ENCODE assay signal across 14 mouse cellular contexts in the genomic region with DNA sequence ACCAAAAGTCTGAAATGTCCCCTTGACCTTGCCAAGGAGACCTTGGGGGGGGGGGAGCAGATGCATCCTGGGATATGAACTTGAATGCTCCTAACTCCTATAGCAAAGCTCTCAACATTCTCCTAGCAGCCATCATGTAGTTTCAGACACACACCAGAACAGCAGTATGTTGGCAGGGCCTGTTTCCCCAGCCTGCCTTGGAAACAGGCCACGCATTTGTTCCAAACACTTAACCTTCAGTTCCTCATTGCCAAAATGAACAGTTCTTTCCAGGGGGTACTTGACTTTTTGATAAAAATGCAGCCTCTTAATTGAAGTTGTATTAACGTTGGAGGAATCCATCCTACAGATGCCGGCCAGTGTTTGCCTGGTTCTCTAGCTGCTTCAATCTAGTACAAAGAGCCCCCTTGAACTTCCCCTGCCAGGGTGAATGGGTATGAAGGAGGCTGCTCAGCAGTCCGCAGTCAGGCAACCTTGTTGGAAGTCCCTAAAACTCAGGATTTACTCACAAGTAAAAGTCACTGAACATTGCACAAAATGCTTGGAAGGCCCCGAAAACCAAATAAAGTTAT. TPM values are rescaled to one million over a fixed set of nuclear protein-coding genes. Genes with fewer than 3 reads are reported as not detected.
A peak's percentile ranks its signal among the peaks of the same experiment; 100 is the strongest.
DNase-seq lines count a peak whose midpoint lies in the region; ATAC-seq and TF ChIP-seq lines count a peak whose summit lies in the region.
"Had no signal": no experiment of that assay in that cellular context is flagged by ENCODE, and none has a peak within 500 bp of the region (broad histone marks: within the 10 kb centered on the region; RNA-seq: fewer than 3 reads in every experiment).

No protein-coding gene starts in this region.

- H3K4me1 ChIP-seq in hindbrain, postnatal 0 days (ENCODE audit: insufficient read depth, low read length), result no peaks in the 10 kb centered on the region
- H3K4me1 ChIP-seq in hindbrain, embryonic 11.5 days (replicated peaks; ENCODE audit: control insufficient read depth, insufficient read depth, low read length), result no peaks in the 10 kb centered on the region

- H3K36me3 ChIP-seq in hindbrain, postnatal 0 days (ENCODE audit: insufficient read depth, low read length), result no peaks in the 10 kb centered on the region
- H3K36me3 ChIP-seq in hindbrain, embryonic 11.5 days (ENCODE audit: control insufficient read depth, insufficient read depth, low read length), result no peaks in the 10 kb centered on the region

- peak; percentile 37 for DNase-seq in adrenal gland, postnatal 14 days
- DNase-seq in adrenal gland, adult 2 months, result no peak
- peak; percentile 78 for DNase-seq in hindbrain, postnatal 0 days (ENCODE audit: low spot score)
- DNase-seq in hindbrain, embryonic 11.5 days (ENCODE audit: low spot score), result no peak
- DNase-seq in NIH3T3 (ENCODE audit: low read depth), result peak; percentile 36
- peak; percentile 28 to 45 for DNase-seq in kidney, postnatal 25 days
- no peak for DNase-seq in spleen, postnatal 4 days (ENCODE audit: low spot score in 2 of 2)
- DNase-seq in c-Kit-positive CD71-positive TER-119-positive erythroid progenitor cells, embryonic 14.5 days (ENCODE audit: low spot score), result no peak
- DNase-seq: thymus, postnatal 25 days had no signal

- no peaks in the 10 kb centered on the region for H3K27me3 ChIP-seq in hindbrain, postnatal 0 days (ENCODE audit: insufficient read depth, low read length)
- no peaks in the 10 kb centered on the region for H3K27me3 ChIP-seq in hindbrain, embryonic 11.5 days (ENCODE audit: control insufficient read depth, insufficient read depth, low read length)

- H3K9ac ChIP-seq in hindbrain, postnatal 0 days (replicated peaks; ENCODE audit: low read length), result no peak overlapping the region
- H3K9ac ChIP-seq in hindbrain, embryonic 11.5 days (ENCODE audit: low read depth, low read length), result no peak overlapping the region

- no peak overlapping the region for H3K27ac ChIP-seq in hindbrain, postnatal 0 days
- no peak overlapping the region for H3K27ac ChIP-seq in hindbrain, embryonic 11.5 days (ENCODE audit: low read depth, low read length)

- 46% methylated on average over 5 of the region's 5 CpGs for WGBS in hindbrain, postnatal 0 days
- 87% methylated on average over 5 of the region's 5 CpGs for WGBS in hindbrain, embryonic 11.5 days

- TF ChIP-seq CTCF in hindbrain, postnatal 0 days (IDR thresholded peaks at IDR 0.05; ENCODE audit: low read depth), result no peak

- no peak overlapping the region for H3K4me3 ChIP-seq in hindbrain, postnatal 0 days (ENCODE audit: low read length)
- no peak overlapping the region for H3K4me3 ChIP-seq in hindbrain, embryonic 11.5 days (ENCODE audit: low read depth, low read length)
- H3K4me3 ChIP-seq: myocyte had no signal

- ATAC-seq in hindbrain, postnatal 0 days, result no peak
- ATAC-seq in hindbrain, embryonic 11.5 days (ENCODE audit: low FRiP score), result no peak
- ATAC-seq: intestine, postnatal 0 days had no signal

- H3K9me3 ChIP-seq in hindbrain, postnatal 0 days (ENCODE audit: low read length), result no peaks in the 10 kb centered on the region
- H3K9me3 ChIP-seq in hindbrain, embryonic 11.5 days (ENCODE audit: control insufficient read depth, low read length), result no peaks in the 10 kb centered on the region

- no peak overlapping the region for H3K4me2 ChIP-seq in hindbrain, postnatal 0 days (ENCODE audit: low read depth, low read length)
- H3K4me2 ChIP-seq in hindbrain, embryonic 11.5 days (replicated peaks; ENCODE audit: low read depth, low read length), result no peak overlapping the region

RNA-seq across cellular contexts. Expression of a gene that starts 41.9 kb away (rescaled TPM):
- total RNA-seq in adrenal gland, postnatal 14 days (2021), result 0.26 TPM in 1 of 2 replicates, not detected in the other
- not detected for total RNA-seq in adrenal gland, adult 2 months (2021)
- polyA plus RNA-seq in adrenal gland, adult 2 months (2012; rRNA removed), result not detected in 2 replicates
- total RNA-seq in hindbrain, postnatal 0 days (2014; rRNA removed), result not detected in 2 replicates
- polyA plus RNA-seq in hindbrain, postnatal 0 days (2015; fragmentation: Nextera tagmentation; extraction: Ambion mirVana), result 0.31 TPM in 1 of 2 replicates, not detected in the other
- polyA plus RNA-seq in hindbrain, embryonic 11.5 days (2014; fragmentation: Nextera tagmentation; extraction: Ambion mirVana), result 0.14 TPM in 1 of 2 replicates, not detected in the other
- total RNA-seq: ES-E14; gastrocnemius, adult 18-20 months; left cerebral cortex, postnatal 36 days had no signal

Comparison
In these comparisons a context has a peak if more than half of its experiments do, and no peak if none do; other contexts are left out.
1. DNase-seq: peak in adrenal gland, postnatal 14 days (single experiment), hindbrain, postnatal 0 days (single experiment), NIH3T3 (single experiment) and kidney, postnatal 25 days (2 of 2); none in adrenal gland, adult 2 months (single experiment), hindbrain, embryonic 11.5 days (single experiment), spleen, postnatal 4 days (0 of 2) and c-Kit-positive CD71-positive TER-119-positive erythroid progenitor cells, embryonic 14.5 days (single experiment).